22 mouse cellular contexts compared by ENCODE assay signal in genomic region chr5:141317095-141317494, GRCm38 (mm10).
DNase-seq lines count a peak whose midpoint lies in the region; ATAC-seq and TF ChIP-seq lines count a peak whose summit lies in the region.
"Had no signal": no experiment of that assay in that cellular context is flagged by ENCODE, and none has a peak within 500 bp of the region (broad histone marks: within the 10 kb centered on the region; RNA-seq: fewer than 3 reads in every experiment).

No protein-coding gene starts in this region.

- H3K4me2 ChIP-seq in embryonic facial prominence, embryonic 14.5 days (ENCODE audit: low read depth, low read length): no peak overlapping the region
- no peak overlapping the region for H3K4me2 ChIP-seq in limb, embryonic 14.5 days (replicated peaks; ENCODE audit: low read depth, low read length, severe bottlenecking)
- H3K4me2 ChIP-seq in midbrain, postnatal 0 days (ENCODE audit: low read depth, low read length, poor library complexity, severe bottlenecking): no peak overlapping the region
- H3K4me2 ChIP-seq in midbrain, embryonic 14.5 days (ENCODE audit: low read length): no peak overlapping the region
- no peak overlapping the region for H3K4me2 ChIP-seq in forebrain, embryonic 16.5 days (ENCODE audit: low read length)
- no peak overlapping the region for H3K4me2 ChIP-seq in hindbrain, embryonic 12.5 days (replicated peaks)
- H3K4me2 ChIP-seq: forebrain, embryonic 12.5 days; heart, embryonic 12.5 days; hindbrain, embryonic 13.5 days; limb, embryonic 15.5 days; midbrain, embryonic 11.5 days had no signal

- no peaks in the 10 kb centered on the region for H3K27me3 ChIP-seq in embryonic facial prominence, embryonic 14.5 days (replicated peaks; ENCODE audit: control insufficient read depth, insufficient read depth, low read length)
- no peaks in the 10 kb centered on the region for H3K27me3 ChIP-seq in embryonic facial prominence, embryonic 10.5 days (replicated peaks; ENCODE audit: low read depth, poor library complexity, severe bottlenecking)
- H3K27me3 ChIP-seq in limb, embryonic 14.5 days (ENCODE audit: control insufficient read depth, insufficient read depth, low read length): no peaks in the 10 kb centered on the region
- H3K27me3 ChIP-seq in limb, embryonic 10.5 days (ENCODE audit: low read depth, poor library complexity, severe bottlenecking): no peaks in the 10 kb centered on the region
- H3K27me3 ChIP-seq in midbrain, postnatal 0 days (ENCODE audit: insufficient read depth, low read length): no peaks in the 10 kb centered on the region
- no peaks in the 10 kb centered on the region for H3K27me3 ChIP-seq in midbrain, embryonic 14.5 days (ENCODE audit: control insufficient read depth, insufficient read depth, low read length)
- H3K27me3 ChIP-seq in forebrain, embryonic 16.5 days (replicated peaks; ENCODE audit: control insufficient read depth, insufficient read depth, low read length): no peaks in the 10 kb centered on the region
- no peaks in the 10 kb centered on the region for H3K27me3 ChIP-seq in hindbrain, embryonic 12.5 days
- H3K27me3 ChIP-seq: forebrain, embryonic 12.5 days; heart, embryonic 12.5 days; hindbrain, embryonic 13.5 days; limb, embryonic 15.5 days had no signal

- ATAC-seq in embryonic facial prominence, embryonic 14.5 days (ENCODE audit: low read depth): peak; percentile 26; the same call in 1 of the 2 replicates
- ATAC-seq in limb, embryonic 14.5 days (ENCODE audit: low FRiP score, low read depth): no peak
- ATAC-seq in midbrain, postnatal 0 days (ENCODE audit: low FRiP score): no peak
- no peak for ATAC-seq in midbrain, embryonic 14.5 days (ENCODE audit: low FRiP score, low TSS enrichment)
- no peak for ATAC-seq in forebrain, embryonic 16.5 days
- ATAC-seq in hindbrain, embryonic 12.5 days (ENCODE audit: low FRiP score): no peak
- ATAC-seq: CD4-positive, CD25-positive, alpha-beta regulatory T cell, adult 4 months had no signal

- peak; percentile 77 for DNase-seq in embryonic facial prominence, embryonic 14.5 days (ENCODE audit: low spot score)
- no peak for DNase-seq in embryonic facial prominence, embryonic 10.5 days (ENCODE audit: low spot score)
- DNase-seq in limb, embryonic 14.5 days (ENCODE audit: low spot score): peak; percentile 61
- no peak for DNase-seq in limb, embryonic 10.5 days (ENCODE audit: low spot score)
- peak; percentile 55 for DNase-seq in midbrain, postnatal 0 days (ENCODE audit: low spot score)
- no peak for DNase-seq in midbrain, embryonic 14.5 days
- DNase-seq: adrenal gland, postnatal 25 days; cerebellum, adult 9-11 months; heart, postnatal 14 days; kidney, adult 9 months; kidney, postnatal 25 days; layer of hippocampus, postnatal 36 days; right cerebral cortex, postnatal 14 days had no signal

- H3K9ac ChIP-seq in embryonic facial prominence, embryonic 14.5 days (ENCODE audit: low read depth, low read length): no peak overlapping the region
- H3K9ac ChIP-seq in limb, embryonic 14.5 days (ENCODE audit: low read depth, low read length, severe bottlenecking): no peak overlapping the region
- H3K9ac ChIP-seq in midbrain, postnatal 0 days (replicated peaks; ENCODE audit: low read length, poor library complexity, severe bottlenecking): no peak overlapping the region
- H3K9ac ChIP-seq in midbrain, embryonic 14.5 days (replicated peaks; ENCODE audit: low read length): no peak overlapping the region
- H3K9ac ChIP-seq in forebrain, embryonic 16.5 days (replicated peaks; ENCODE audit: low read depth, low read length): no peak overlapping the region
- H3K9ac ChIP-seq in hindbrain, embryonic 12.5 days: no peak overlapping the region
- H3K9ac ChIP-seq: forebrain, embryonic 12.5 days; heart, embryonic 12.5 days; hindbrain, embryonic 13.5 days; limb, embryonic 15.5 days had no signal

- H3K4me3 ChIP-seq in embryonic facial prominence, embryonic 14.5 days (ENCODE audit: low read depth, low read length): no peak overlapping the region
- no peak overlapping the region for H3K4me3 ChIP-seq in embryonic facial prominence, embryonic 10.5 days
- no peak overlapping the region for H3K4me3 ChIP-seq in limb, embryonic 14.5 days (replicated peaks; ENCODE audit: low read length)
- H3K4me3 ChIP-seq in limb, embryonic 10.5 days: no peak overlapping the region
- no peak overlapping the region for H3K4me3 ChIP-seq in midbrain, postnatal 0 days (ENCODE audit: low read depth, low read length)
- no peak overlapping the region for H3K4me3 ChIP-seq in midbrain, embryonic 14.5 days (replicated peaks; ENCODE audit: low read depth, low read length)
- no peak overlapping the region for H3K4me3 ChIP-seq in forebrain, embryonic 16.5 days (replicated peaks; ENCODE audit: low read length)
- no peak overlapping the region for H3K4me3 ChIP-seq in hindbrain, embryonic 12.5 days
- H3K4me3 ChIP-seq: erythroblast, embryonic 14.5 days; forebrain, embryonic 12.5 days; heart, embryonic 12.5 days; hindbrain, embryonic 13.5 days; limb, embryonic 15.5 days had no signal

- H3K4me1 ChIP-seq in embryonic facial prominence, embryonic 14.5 days (ENCODE audit: control insufficient read depth, insufficient read depth, low read length): no peaks in the 10 kb centered on the region
- no peaks in the 10 kb centered on the region for H3K4me1 ChIP-seq in embryonic facial prominence, embryonic 10.5 days
- H3K4me1 ChIP-seq in limb, embryonic 14.5 days (ENCODE audit: control insufficient read depth, insufficient read depth, low read length): peaks cover 8% of the 10 kb centered on the region
- H3K4me1 ChIP-seq in limb, embryonic 10.5 days: no peaks in the 10 kb centered on the region
- no peaks in the 10 kb centered on the region for H3K4me1 ChIP-seq in midbrain, postnatal 0 days (ENCODE audit: insufficient read depth, low read length)
- no peaks in the 10 kb centered on the region for H3K4me1 ChIP-seq in midbrain, embryonic 14.5 days (ENCODE audit: control insufficient read depth, insufficient read depth, low read length)
- H3K4me1 ChIP-seq in forebrain, embryonic 16.5 days (replicated peaks; ENCODE audit: control insufficient read depth, insufficient read depth, low read length): peaks cover 3% of the 10 kb centered on the region
- no peaks in the 10 kb centered on the region; the same call in 1 of the 2 replicates for H3K4me1 ChIP-seq in hindbrain, embryonic 12.5 days
- H3K4me1 ChIP-seq: forebrain, embryonic 12.5 days had no signal

- no peaks in the 10 kb centered on the region for H3K9me3 ChIP-seq in embryonic facial prominence, embryonic 14.5 days (ENCODE audit: control insufficient read depth, low read length)
- no peaks in the 10 kb centered on the region for H3K9me3 ChIP-seq in embryonic facial prominence, embryonic 10.5 days
- no peaks in the 10 kb centered on the region for H3K9me3 ChIP-seq in limb, embryonic 14.5 days (ENCODE audit: control insufficient read depth, low read length)
- H3K9me3 ChIP-seq in limb, embryonic 10.5 days (replicated peaks): no peaks in the 10 kb centered on the region
- H3K9me3 ChIP-seq in midbrain, postnatal 0 days (ENCODE audit: low read length): no peaks in the 10 kb centered on the region
- no peaks in the 10 kb centered on the region for H3K9me3 ChIP-seq in midbrain, embryonic 14.5 days (ENCODE audit: control insufficient read depth, low read length)
- H3K9me3 ChIP-seq in forebrain, embryonic 16.5 days (ENCODE audit: control insufficient read depth, low read length): no peaks in the 10 kb centered on the region
- no peaks in the 10 kb centered on the region for H3K9me3 ChIP-seq in hindbrain, embryonic 12.5 days (replicated peaks)
- H3K9me3 ChIP-seq: forebrain, embryonic 12.5 days; heart, embryonic 12.5 days; hindbrain, embryonic 13.5 days; limb, embryonic 15.5 days had no signal

- H3K27ac ChIP-seq in embryonic facial prominence, embryonic 14.5 days (replicated peaks; ENCODE audit: low read depth, low read length): no peak overlapping the region
- H3K27ac ChIP-seq in embryonic facial prominence, embryonic 10.5 days (replicated peaks): no peak overlapping the region
- no peak overlapping the region for H3K27ac ChIP-seq in limb, embryonic 14.5 days (replicated peaks; ENCODE audit: low read depth, low read length)
- no peak overlapping the region for H3K27ac ChIP-seq in limb, embryonic 10.5 days
- H3K27ac ChIP-seq in midbrain, postnatal 0 days (ENCODE audit: low read depth, low read length): no peak overlapping the region
- no peak overlapping the region for H3K27ac ChIP-seq in midbrain, embryonic 14.5 days (replicated peaks; ENCODE audit: low read depth, low read length)
- H3K27ac ChIP-seq in forebrain, embryonic 16.5 days (ENCODE audit: low read length): no peak overlapping the region
- H3K27ac ChIP-seq in hindbrain, embryonic 12.5 days: no peak overlapping the region
- H3K27ac ChIP-seq: forebrain, embryonic 12.5 days; hindbrain, embryonic 13.5 days; limb, embryonic 15.5 days had no signal

- WGBS in embryonic facial prominence, embryonic 14.5 days: 63% methylated on average over 4 of the region's 4 CpGs
- WGBS in embryonic facial prominence, embryonic 10.5 days: 86% methylated on average over 4 of the region's 4 CpGs
- WGBS in limb, embryonic 14.5 days: 63% methylated on average over 4 of the region's 4 CpGs
- WGBS in limb, embryonic 10.5 days: 88% methylated on average over 4 of the region's 4 CpGs
- WGBS in midbrain, postnatal 0 days: 75% methylated on average over 4 of the region's 4 CpGs
- 84% methylated on average over 4 of the region's 4 CpGs for WGBS in midbrain, embryonic 14.5 days
- WGBS in forebrain, embryonic 16.5 days: 61% methylated on average over 4 of the region's 4 CpGs
- 79% methylated on average over 4 of the region's 4 CpGs for WGBS in hindbrain, embryonic 12.5 days

- TF ChIP-seq CTCF in midbrain, postnatal 0 days (IDR thresholded peaks at IDR 0.05): no peak

- H3K36me3 ChIP-seq in embryonic facial prominence, embryonic 14.5 days (ENCODE audit: control insufficient read depth, insufficient read depth, low read length): no peaks in the 10 kb centered on the region
- no peaks in the 10 kb centered on the region for H3K36me3 ChIP-seq in embryonic facial prominence, embryonic 10.5 days (replicated peaks)
- no peaks in the 10 kb centered on the region for H3K36me3 ChIP-seq in limb, embryonic 14.5 days (ENCODE audit: control insufficient read depth, insufficient read depth, low read length)
- no peaks in the 10 kb centered on the region for H3K36me3 ChIP-seq in limb, embryonic 10.5 days
- no peaks in the 10 kb centered on the region for H3K36me3 ChIP-seq in midbrain, postnatal 0 days (ENCODE audit: insufficient read depth, low read length)
- H3K36me3 ChIP-seq in midbrain, embryonic 14.5 days (ENCODE audit: control insufficient read depth, insufficient read depth, low read length): no peaks in the 10 kb centered on the region
- H3K36me3 ChIP-seq in forebrain, embryonic 16.5 days (ENCODE audit: control insufficient read depth, insufficient read depth): no peaks in the 10 kb centered on the region
- no peaks in the 10 kb centered on the region for H3K36me3 ChIP-seq in hindbrain, embryonic 12.5 days
- H3K36me3 ChIP-seq: forebrain, embryonic 12.5 days; heart, embryonic 12.5 days; hindbrain, embryonic 13.5 days; limb, embryonic 15.5 days had no signal

- no peak for TF ChIP-seq POLR2A in limb, embryonic 14.5 days (IDR thresholded peaks at IDR 0.05; ENCODE audit: borderline replicate concordance, extremely low read depth, insufficient read depth, insufficient read length)

Comparison
In these comparisons a context has a peak if more than half of its experiments do, and no peak if none do; other contexts are left out.
1. DNase-seq: peak in embryonic facial prominence, embryonic 14.5 days (single experiment), limb, embryonic 14.5 days (single experiment) and midbrain, postnatal 0 days (single experiment); none in embryonic facial prominence, embryonic 10.5 days (single experiment), limb, embryonic 10.5 days (single experiment) and midbrain, embryonic 14.5 days (single experiment).